Mouse (Mus musculus): ENCODE measurements around the gene Zfp526.
A peak's percentile ranks its signal among the peaks of the same experiment; 100 is the strongest.

Gene Zfp526

GRCm38 (mm10) chr7:25267751-25268463 lies 46.7 kb downstream of the Zfp526 start:
- DNase-seq (ENCODE audit: low spot score in 2 of 2): peak; percentile 99 to 100

- no peak for DNase-seq (ENCODE audit: low spot score in 2 of 2)
Observed at GRCm38 (mm10) chr7:25268588-25268987, 47.4 kb downstream of the Zfp526 start.

GRCm38 (mm10) chr7:25269029-25269428 lies 47.8 kb downstream of the Zfp526 start:
- no peak for DNase-seq (ENCODE audit: low spot score in 2 of 2)

- no peak for DNase-seq (ENCODE audit: low spot score in 2 of 2)
Observed at GRCm38 (mm10) chr7:25269545-25270271, 48.5 kb downstream of the Zfp526 start.

GRCm38 (mm10) chr7:25270652-25271633 lies 49.7 kb downstream of the Zfp526 start:
- DNase-seq (ENCODE audit: low spot score in 2 of 2): no peak

- DNase-seq (ENCODE audit: low spot score in 2 of 2): peak in 1 of 2 experiments; percentile 19
Observed at GRCm38 (mm10) chr7:25271651-25272444, 50.6 kb downstream of the Zfp526 start.

GRCm38 (mm10) chr7:25272445-25273258 lies 51.4 kb downstream of the Zfp526 start:
- DNase-seq (ENCODE audit: low spot score in 2 of 2): peak in 1 of 2 experiments; percentile 18

GRCm38 (mm10) chr7:25273259-25274241 lies 52.3 kb downstream of the Zfp526 start:
- peak in 1 of 2 experiments; percentile 18 for DNase-seq (ENCODE audit: low spot score in 2 of 2)

GRCm38 (mm10) chr7:25274571-25274970 lies 53.3 kb downstream of the Zfp526 start:
- no peak for DNase-seq (ENCODE audit: low spot score in 2 of 2)

- DNase-seq (ENCODE audit: low spot score in 2 of 2): no peak
Observed at GRCm38 (mm10) chr7:25274996-25275395, 53.8 kb downstream of the Zfp526 start.

- DNase-seq (ENCODE audit: low spot score in 2 of 2): peak; percentile 53 to 58
Observed at GRCm38 (mm10) chr7:25275555-25276298, 54.5 kb downstream of the Zfp526 start.
